Comparison of ENCODE assay signal across 8 mouse cellular contexts in genomic region chr15:80010182-80010558, GRCm38 (mm10). TPM values are rescaled to one million over a fixed set of nuclear protein-coding genes. Genes with fewer than 3 reads are reported as not detected.
DNase-seq lines count a peak whose midpoint lies in the region; ATAC-seq lines count a peak whose summit lies in the region.

No protein-coding gene starts in this region.

- peaks cover 71% of the 10 kb centered on the region for H3K27me3 ChIP-seq in midbrain, embryonic 12.5 days
- peaks cover 12% of the 10 kb centered on the region for H3K27me3 ChIP-seq in midbrain, embryonic 16.5 days (ENCODE audit: control insufficient read depth, insufficient read depth, low read depth, low read length)

- no peak for ATAC-seq in midbrain, embryonic 12.5 days (ENCODE audit: low FRiP score, low read depth)
- ATAC-seq in midbrain, embryonic 16.5 days = no peak

- peak; percentile 66 to 76 for DNase-seq in cerebellum, postnatal 10 days
- no peak for DNase-seq in cerebellum, adult 8-10 months
- DNase-seq in kidney, postnatal 25 days = peak; percentile 44 to 64
- peak; percentile 84 for DNase-seq in right cerebral cortex, postnatal 25 days
- DNase-seq in thymus, adult 18-20 months = no peak
- DNase-seq in cerebellum, adult 11 months = no peak

- no peak overlapping the region for H3K27ac ChIP-seq in midbrain, embryonic 12.5 days (replicated peaks)
- no peak overlapping the region for H3K27ac ChIP-seq in midbrain, embryonic 16.5 days (ENCODE audit: low read length)

- no peaks in the 10 kb centered on the region for H3K36me3 ChIP-seq in midbrain, embryonic 12.5 days
- no peaks in the 10 kb centered on the region for H3K36me3 ChIP-seq in midbrain, embryonic 16.5 days (ENCODE audit: control insufficient read depth, insufficient read depth, low read length)

- H3K4me1 ChIP-seq in midbrain, embryonic 12.5 days = peaks cover 45% of the 10 kb centered on the region
- H3K4me1 ChIP-seq in midbrain, embryonic 16.5 days (ENCODE audit: control insufficient read depth, insufficient read depth, low read length) = peaks cover 24% of the 10 kb centered on the region

- 36% methylated on average over 7 of the region's 7 CpGs for WGBS in midbrain, embryonic 12.5 days
- 38% methylated on average over 5 of the region's 7 CpGs for WGBS in midbrain, embryonic 16.5 days

- no peak overlapping the region for H3K4me2 ChIP-seq in midbrain, embryonic 12.5 days (replicated peaks)
- H3K4me2 ChIP-seq in midbrain, embryonic 16.5 days (ENCODE audit: low read length) = no peak overlapping the region

- 0 out of 2 replicates have a peak overlapping the region, but pooled peaks have one; percentile 1 for H3K4me3 ChIP-seq in midbrain, embryonic 12.5 days
- no peak overlapping the region for H3K4me3 ChIP-seq in midbrain, embryonic 16.5 days (ENCODE audit: low read depth, low read length)

- no peak overlapping the region for H3K9ac ChIP-seq in midbrain, embryonic 12.5 days (replicated peaks)
- H3K9ac ChIP-seq in midbrain, embryonic 16.5 days (ENCODE audit: low read depth, low read length) = no peak overlapping the region

- H3K9me3 ChIP-seq in midbrain, embryonic 12.5 days = no peaks in the 10 kb centered on the region
- H3K9me3 ChIP-seq in midbrain, embryonic 16.5 days (replicated peaks; ENCODE audit: control insufficient read depth, low read length, poor library complexity, severe bottlenecking) = no peaks in the 10 kb centered on the region

RNA-seq across cellular contexts. Expression of gene Pdgfb, which starts 4.6 kb away (rescaled TPM):
- polyA plus RNA-seq in midbrain, embryonic 12.5 days (2016; fragmentation: Nextera tagmentation; extraction: Ambion mirVana) = 2.4 and 2.7 TPM in 2 replicates
- 4.3 and 6.8 TPM in 2 replicates for polyA plus RNA-seq in midbrain, embryonic 16.5 days (2015; fragmentation: Nextera tagmentation; extraction: Ambion mirVana)

RNA-seq across cellular contexts. Expression of gene Cbx7, which starts 39.3 kb away (rescaled TPM):
- polyA plus RNA-seq in midbrain, embryonic 12.5 days (2016; fragmentation: Nextera tagmentation; extraction: Ambion mirVana) = 4.2 and 5.6 TPM in 2 replicates
- 4.8 and 5.0 TPM in 2 replicates for polyA plus RNA-seq in midbrain, embryonic 16.5 days (2015; fragmentation: Nextera tagmentation; extraction: Ambion mirVana)

Comparison
In these comparisons a context has a peak if more than half of its experiments do, and no peak if none do; other contexts are left out.
1. DNase-seq: peak in cerebellum, postnatal 10 days (2 of 2), kidney, postnatal 25 days (2 of 2) and right cerebral cortex, postnatal 25 days (single experiment); none in cerebellum, adult 8-10 months (single experiment), thymus, adult 18-20 months (0 of 2) and cerebellum, adult 11 months (single experiment).